Mouse (Mus musculus): ENCODE measurements around the gene Patj. TPM values are rescaled to one million over a fixed set of nuclear protein-coding genes. Genes with fewer than 3 reads are reported as not detected.

Patj gene
- polyA plus RNA-seq, 1 experiment from 2014 or later, result 2.2 TPM

GRCm38 (mm10) chr4:98511964-98512743, 116.6 kb downstream of the Patj start:
- ATAC-seq (ENCODE audit: insufficient read depth), result no peak
- Histone ChIP-seq H3K4me1 (replicated peaks) (no peaks in the 10 kb centered on the region), H3K36me3 (replicated peaks) (no peaks in the 10 kb centered on the region), H3K27ac (replicated peaks) (no peak overlapping the region), H3K4me2 (no peak overlapping the region), H3K9ac (no peak overlapping the region), H3K4me3 (replicated peaks) (no peak overlapping the region), H3K9me3 (replicated peaks) (no peaks in the 10 kb centered on the region), H3K27me3 (no peaks in the 10 kb centered on the region)
- 68% methylated on average over 10 of the region's 10 CpGs for WGBS (ENCODE audit: insufficient replicate concordance)

- no peak overlapping the region for H3K27ac ChIP-seq (replicated peaks)
- no peak overlapping the region for H3K9ac ChIP-seq
- 0 out of 2 replicates have a peak, but pooled peaks cover 3% of the 10 kb centered on the region for H3K36me3 ChIP-seq (replicated peaks)
- H3K4me2 ChIP-seq, result no peak overlapping the region
- no peaks in the 10 kb centered on the region for H3K4me1 ChIP-seq (replicated peaks)
- 61% methylated on average over 6 of the region's 6 CpGs for WGBS (ENCODE audit: insufficient replicate concordance)
- H3K4me3 ChIP-seq (replicated peaks), result no peak overlapping the region
- no peaks in the 10 kb centered on the region for H3K27me3 ChIP-seq
- ATAC-seq (ENCODE audit: insufficient read depth), result no peak
- H3K9me3 ChIP-seq (replicated peaks), result no peaks in the 10 kb centered on the region
Observed at GRCm38 (mm10) chr4:98520492-98520891, 124.9 kb downstream of the Patj start.

- H3K9me3 ChIP-seq (replicated peaks), result no peaks in the 10 kb centered on the region
- no peaks in the 10 kb centered on the region for H3K27me3 ChIP-seq
- ATAC-seq (ENCODE audit: insufficient read depth), result no peak
- H3K27ac ChIP-seq (replicated peaks), result no peak overlapping the region
- H3K4me3 ChIP-seq (replicated peaks), result no peak overlapping the region
- 82% methylated on average over 10 of the region's 10 CpGs for WGBS (ENCODE audit: insufficient replicate concordance)
- H3K4me1 ChIP-seq (replicated peaks), result no peaks in the 10 kb centered on the region
- H3K9ac ChIP-seq, result no peak overlapping the region
- H3K36me3 ChIP-seq (replicated peaks), result no peaks in the 10 kb centered on the region
- H3K4me2 ChIP-seq, result no peak overlapping the region
Observed at GRCm38 (mm10) chr4:98524525-98524924, 128.9 kb downstream of the Patj start.

GRCm38 (mm10) chr4:98535446-98535845, 139.9 kb downstream of the Patj start:
- no peaks in the 10 kb centered on the region for H3K27me3 ChIP-seq
- no peak overlapping the region for H3K4me2 ChIP-seq
- no peak overlapping the region for H3K27ac ChIP-seq (replicated peaks)
- no peak overlapping the region for H3K4me3 ChIP-seq (replicated peaks)
- H3K9ac ChIP-seq, result no peak overlapping the region
- no peaks in the 10 kb centered on the region for H3K36me3 ChIP-seq (replicated peaks)
- 55% methylated on average over 3 of the region's 3 CpGs for WGBS (ENCODE audit: insufficient replicate concordance)
- ATAC-seq (ENCODE audit: insufficient read depth), result no peak
- H3K4me1 ChIP-seq (replicated peaks), result no peaks in the 10 kb centered on the region
- H3K9me3 ChIP-seq (replicated peaks), result no peaks in the 10 kb centered on the region

- Histone ChIP-seq H3K27me3 (no peaks in the 10 kb centered on the region), H3K27ac (replicated peaks) (no peak overlapping the region), H3K4me2 (no peak overlapping the region), H3K4me1 (replicated peaks) (no peaks in the 10 kb centered on the region), H3K4me3 (replicated peaks) (no peak overlapping the region), H3K9ac (no peak overlapping the region), H3K36me3 (replicated peaks) (no peaks in the 10 kb centered on the region), H3K9me3 (replicated peaks) (no peaks in the 10 kb centered on the region)
- no peak for ATAC-seq (ENCODE audit: insufficient read depth)
- WGBS (ENCODE audit: insufficient replicate concordance), result 44% methylated on average over 2 of the region's 2 CpGs
Observed at GRCm38 (mm10) chr4:98541591-98541990, 146.0 kb downstream of the Patj start.

GRCm38 (mm10) chr4:98543001-98543400, 147.4 kb downstream of the Patj start:
- no peaks in the 10 kb centered on the region for H3K36me3 ChIP-seq (replicated peaks)
- no peaks in the 10 kb centered on the region for H3K9me3 ChIP-seq (replicated peaks)
- no peak for ATAC-seq (ENCODE audit: insufficient read depth)
- no peak overlapping the region for H3K27ac ChIP-seq (replicated peaks)
- no peaks in the 10 kb centered on the region for H3K4me1 ChIP-seq (replicated peaks)
- H3K9ac ChIP-seq, result no peak overlapping the region
- no peaks in the 10 kb centered on the region for H3K27me3 ChIP-seq
- H3K4me2 ChIP-seq, result no peak overlapping the region
- H3K4me3 ChIP-seq (replicated peaks), result no peak overlapping the region
- 61% methylated on average over 3 of the region's 3 CpGs for WGBS (ENCODE audit: insufficient replicate concordance)

GRCm38 (mm10) chr4:98545376-98545775, 149.8 kb downstream of the Patj start:
- no peaks in the 10 kb centered on the region for H3K9me3 ChIP-seq (replicated peaks)
- H3K27me3 ChIP-seq, result no peaks in the 10 kb centered on the region
- no peaks in the 10 kb centered on the region for H3K36me3 ChIP-seq (replicated peaks)
- 29% methylated on average over 1 of the region's 1 CpGs for WGBS (ENCODE audit: insufficient replicate concordance)
- no peak overlapping the region for H3K4me2 ChIP-seq
- H3K4me1 ChIP-seq (replicated peaks), result no peaks in the 10 kb centered on the region
- no peak overlapping the region for H3K4me3 ChIP-seq (replicated peaks)
- no peak for ATAC-seq (ENCODE audit: insufficient read depth)
- H3K9ac ChIP-seq, result no peak overlapping the region
- no peak overlapping the region for H3K27ac ChIP-seq (replicated peaks)

- Histone ChIP-seq H3K27ac (replicated peaks) (no peak overlapping the region), H3K4me2 (no peak overlapping the region), H3K27me3 (no peaks in the 10 kb centered on the region), H3K36me3 (replicated peaks) (no peaks in the 10 kb centered on the region), H3K4me1 (replicated peaks) (no peaks in the 10 kb centered on the region), H3K4me3 (replicated peaks) (no peak overlapping the region), H3K9me3 (replicated peaks) (no peaks in the 10 kb centered on the region), H3K9ac (no peak overlapping the region)
- ATAC-seq (ENCODE audit: insufficient read depth), result no peak
- 51% methylated on average over 12 of the region's 12 CpGs for WGBS (ENCODE audit: insufficient replicate concordance)
Observed at GRCm38 (mm10) chr4:98546456-98547176, 151.0 kb downstream of the Patj start.

GRCm38 (mm10) chr4:98549491-98549890, 153.9 kb downstream of the Patj start:
- WGBS (ENCODE audit: insufficient replicate concordance), result 63% methylated on average over 7 of the region's 7 CpGs
- Histone ChIP-seq H3K27me3 (no peaks in the 10 kb centered on the region), H3K4me2 (no peak overlapping the region), H3K4me3 (replicated peaks) (no peak overlapping the region), H3K36me3 (replicated peaks) (no peaks in the 10 kb centered on the region), H3K9ac (no peak overlapping the region), H3K27ac (replicated peaks) (no peak overlapping the region), H3K9me3 (replicated peaks) (no peaks in the 10 kb centered on the region), H3K4me1 (replicated peaks) (no peaks in the 10 kb centered on the region)
- ATAC-seq (ENCODE audit: insufficient read depth), result no peak

- WGBS (ENCODE audit: insufficient replicate concordance), result 69% methylated on average over 5 of the region's 5 CpGs
- ATAC-seq (ENCODE audit: insufficient read depth), result no peak
- H3K9me3 ChIP-seq (replicated peaks), result no peaks in the 10 kb centered on the region
- H3K27ac ChIP-seq (replicated peaks), result no peak overlapping the region
- no peaks in the 10 kb centered on the region for H3K4me1 ChIP-seq (replicated peaks)
- no peaks in the 10 kb centered on the region for H3K27me3 ChIP-seq
- no peak overlapping the region for H3K9ac ChIP-seq
- no peaks in the 10 kb centered on the region for H3K36me3 ChIP-seq (replicated peaks)
- H3K4me3 ChIP-seq (replicated peaks), result no peak overlapping the region
- H3K4me2 ChIP-seq, result no peak overlapping the region
Observed at GRCm38 (mm10) chr4:98550116-98550515, 154.5 kb downstream of the Patj start.

GRCm38 (mm10) chr4:98555666-98556065, 160.1 kb downstream of the Patj start:
- Histone ChIP-seq H3K4me1 (replicated peaks) (no peaks in the 10 kb centered on the region), H3K4me3 (replicated peaks) (no peak overlapping the region), H3K27me3 (no peaks in the 10 kb centered on the region), H3K36me3 (replicated peaks) (no peaks in the 10 kb centered on the region), H3K9ac (no peak overlapping the region), H3K27ac (replicated peaks) (no peak overlapping the region), H3K4me2 (no peak overlapping the region), H3K9me3 (replicated peaks) (no peaks in the 10 kb centered on the region)
- no peak for ATAC-seq (ENCODE audit: insufficient read depth)
- 76% methylated on average over 2 of the region's 2 CpGs for WGBS (ENCODE audit: insufficient replicate concordance)
